Mouse (Mus musculus) myocyte (in vitro differentiated cells): Measurements from ENCODE around the gene Fkbp6. TPM values are rescaled to one million over a fixed set of nuclear protein-coding genes. Genes with fewer than 3 reads are reported as not detected.

ENCODE experiments used
- H3K27me3 ChIP-seq: one replicate; pipeline ENCODE4 v1.6.1; 2011; ENCODE audit not compliant: control insufficient read depth, insufficient read depth, insufficient read length
- H3K36me3 ChIP-seq: one replicate; pipeline ENCODE4 v1.6.1; 2011; ENCODE audit not compliant: control insufficient read depth, insufficient read depth
- H3K4me2 ChIP-seq: one replicate; pipeline ENCODE4 v1.6.1; 2011; ENCODE audit warnings: low read depth, control low read depth
- H3K4me3 ChIP-seq: one replicate; pipeline ENCODE4 v1.5.1; 2011; ENCODE audit warnings: mild to moderate bottlenecking, control low read depth, moderate library complexity
- H3K79me2 ChIP-seq: one replicate; pipeline ENCODE4 v1.6.1; 2011; ENCODE audit not compliant: control insufficient read depth, insufficient read depth
- H3ac ChIP-seq: one replicate; pipeline ENCODE4 v1.6.1; 2011; ENCODE audit not compliant: control insufficient read depth, insufficient read length
- CEBPB ChIP-seq: IDR thresholded peaks from 2 replicates; pipeline ENCODE4 v1.6.1; 2011; ENCODE audit warnings: mild to moderate bottlenecking, moderate library complexity; ENCODE audit not compliant: poor library complexity, insufficient read depth, severe bottlenecking
- E2F4 ChIP-seq: IDR thresholded peaks from one replicate; pipeline ENCODE4 v1.6.1; 2011; ENCODE audit warnings: mild to moderate bottlenecking, control low read depth, moderate library complexity; ENCODE audit not compliant: insufficient read depth
- MAX ChIP-seq: IDR thresholded peaks from one replicate; pipeline ENCODE4 v1.6.1; 2011; ENCODE audit warnings: low read depth, mild to moderate bottlenecking, control low read depth
- MYOD1 ChIP-seq, 3 experiments: IDR thresholded peaks; one replicate each; pipeline ENCODE4 v1.6.1; 2011; ENCODE audit warnings: control low read depth in 2 of 3, low read depth in 2 of 3, mild to moderate bottlenecking in 2 of 3, moderate library complexity in 1 of 3; ENCODE audit not compliant: insufficient read length in 2 of 3, control insufficient read depth in 1 of 3
- MYOG ChIP-seq, 3 experiments: IDR thresholded peaks; one replicate each; pipeline ENCODE4 v1.6.1; 2011; ENCODE audit warnings: control low read depth in 2 of 3, low read depth in 2 of 3, mild to moderate bottlenecking in 2 of 3; ENCODE audit not compliant: insufficient read length in 2 of 3, control insufficient read depth in 1 of 3, insufficient read depth in 1 of 3
- POLR2A ChIP-seq: IDR thresholded peaks from one replicate; pipeline ENCODE4 v1.6.1; 2011; ENCODE audit warnings: low read depth, mild to moderate bottlenecking, control low read depth, moderate library complexity; ENCODE audit not compliant: insufficient read length
- POLR2AphosphoS2 ChIP-seq: IDR thresholded peaks from one replicate; pipeline ENCODE4 v1.6.1; 2011; ENCODE audit warnings: low read depth, control low read depth; ENCODE audit not compliant: insufficient read length
- REST ChIP-seq: IDR thresholded peaks from one replicate; pipeline ENCODE4 v1.6.1; 2011; ENCODE audit warnings: mild to moderate bottlenecking, control low read depth, moderate library complexity; ENCODE audit not compliant: insufficient read depth, insufficient read length
- SRF ChIP-seq: IDR thresholded peaks from one replicate; pipeline ENCODE4 v1.6.1; 2011; ENCODE audit warnings: low read depth; ENCODE audit not compliant: control insufficient read depth, insufficient read length
- TCF12 ChIP-seq: IDR thresholded peaks from one replicate; pipeline ENCODE4 v1.6.1; 2011; ENCODE audit warnings: mild to moderate bottlenecking, control low read depth; ENCODE audit not compliant: poor library complexity, insufficient read depth, severe bottlenecking
- TCF3 ChIP-seq: IDR thresholded peaks from one replicate; pipeline ENCODE4 v1.6.1; 2011; ENCODE audit warnings: low read depth, control low read depth; ENCODE audit not compliant: insufficient read length
- USF1 ChIP-seq: IDR thresholded peaks from one replicate; pipeline ENCODE4 v1.6.1; 2011; ENCODE audit warnings: low read depth, mild to moderate bottlenecking, control low read depth, moderate library complexity
- polyA plus RNA-seq: library from polyadenylated mRNA; unstranded; fragments of >200 nt; fragmentation: generic; extraction: Trizol; gene quantifications from one replicate; pipeline ENCODE4 v1.2.1, GENCODE M21; 2012; ENCODE audit warnings: missing spikeins

Gene Fkbp6
- polyA plus RNA-seq, 1 experiment, result not detected

DNA sequence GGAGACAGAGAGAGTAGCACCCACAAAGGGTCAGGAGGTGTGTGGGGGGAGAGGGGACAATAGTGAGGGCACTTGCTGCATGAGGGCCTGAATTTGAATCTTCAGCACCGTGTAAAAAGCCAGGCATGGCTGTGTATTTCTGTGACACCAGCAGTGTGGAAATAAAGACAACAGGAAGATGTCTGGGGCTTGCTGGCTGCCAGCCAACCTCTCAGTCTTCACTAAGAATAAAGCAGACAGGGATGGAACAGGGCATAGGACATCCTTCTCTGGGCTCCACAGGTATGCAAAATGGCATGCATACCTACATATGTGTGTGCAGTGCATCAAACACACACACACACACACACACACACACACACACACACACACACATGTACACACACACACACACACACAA lies 6.2 kb upstream of the Fkbp6 start:
- no peak overlapping the region for H3K4me2 ChIP-seq
- H3K36me3 ChIP-seq, result no peaks in the 10 kb centered on the region
- no peak overlapping the region for H3ac ChIP-seq
- H3K4me3 ChIP-seq, result no peak overlapping the region
- TF ChIP-seq TCF3, result no peak
- H3K79me2 ChIP-seq, result no peaks in the 10 kb centered on the region
- peaks cover 45% of the 10 kb centered on the region for H3K27me3 ChIP-seq

DNA sequence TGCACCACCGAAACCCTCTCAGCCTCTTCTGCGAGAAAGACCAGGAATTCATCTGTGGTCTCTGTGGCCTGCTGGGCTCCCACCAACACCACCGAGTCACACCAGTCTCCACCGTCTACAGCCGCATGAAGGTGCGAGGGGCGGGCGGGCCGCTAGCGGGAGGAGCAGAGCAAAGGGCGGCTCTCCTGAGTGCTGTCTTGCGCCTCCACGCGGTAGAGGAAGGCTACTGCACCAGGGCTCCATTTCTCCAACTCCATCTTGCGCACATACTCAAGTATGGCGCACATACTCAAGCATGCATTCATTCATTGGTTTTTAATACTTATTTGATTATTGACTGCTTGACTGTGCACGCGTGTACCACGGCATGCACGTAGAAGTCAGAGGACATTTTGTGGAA lies 3.7 kb upstream of the Fkbp6 start:
- H3K27me3 ChIP-seq, result peaks cover 45% of the 10 kb centered on the region
- H3K4me2 ChIP-seq, result no peak overlapping the region
- TF ChIP-seq TCF12 (no peak), MYOG (IDR thresholded peaks at IDR 0.05; ENCODE audit: control insufficient read depth in 1 of 3, insufficient read depth in 1 of 3, insufficient read length in 2 of 3, low read depth in 2 of 3) (no peak), CEBPB (no peak), USF1 (no peak), SRF (no peak), E2F4 (no peak), POLR2A (no peak), MAX (no peak), MYOD1 (IDR thresholded peaks at IDR 0.05; ENCODE audit: control insufficient read depth in 1 of 3, insufficient read length in 2 of 3, low read depth in 2 of 3) (no peak), REST (no peak), TCF3 (no peak)
- H3K79me2 ChIP-seq, result no peaks in the 10 kb centered on the region
- H3K36me3 ChIP-seq, result no peaks in the 10 kb centered on the region
- no peak overlapping the region for H3K4me3 ChIP-seq
- H3ac ChIP-seq, result no peak overlapping the region

DNA sequence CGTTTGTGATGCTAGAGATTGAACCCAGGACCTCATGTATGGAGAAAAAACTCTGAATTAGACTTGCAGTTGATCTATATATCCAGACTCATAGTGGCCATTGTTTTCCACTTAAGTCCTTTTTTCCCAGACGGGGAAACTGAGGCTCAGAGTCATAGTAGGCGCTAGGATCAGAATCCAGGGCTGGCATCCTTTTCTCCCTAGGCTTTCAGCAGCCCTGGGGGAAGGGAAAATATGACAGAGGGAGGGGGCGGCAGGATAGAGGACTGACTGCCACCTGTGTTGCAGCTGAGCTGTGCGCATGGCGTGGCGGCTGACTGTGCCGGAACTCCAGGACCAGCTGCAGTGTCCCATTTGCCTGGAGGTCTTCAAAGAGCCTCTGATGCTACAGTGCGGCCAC lies 3.2 kb upstream of the Fkbp6 start, which contains the start of gene Trim50:
TSS of gene Trim50 (plus strand) at position 301 of the 400 bp plus-strand sequence.
- Histone ChIP-seq H3K4me3 (no peak within 1 kb of the TSS), H3K36me3 (no peaks in the 10 kb centered on the region), H3K79me2 (no peaks in the 10 kb centered on the region), H3K4me2 (no peak within 1 kb of the TSS), H3ac (no peak within 1 kb of the TSS), H3K27me3 (peaks cover 45% of the 10 kb centered on the region)
- no peak for TF ChIP-seq SRF
- TF ChIP-seq MYOG (IDR thresholded peaks at IDR 0.05; ENCODE audit: control insufficient read depth in 1 of 3, insufficient read depth in 1 of 3, insufficient read length in 2 of 3, low read depth in 2 of 3), result no peak

DNA sequence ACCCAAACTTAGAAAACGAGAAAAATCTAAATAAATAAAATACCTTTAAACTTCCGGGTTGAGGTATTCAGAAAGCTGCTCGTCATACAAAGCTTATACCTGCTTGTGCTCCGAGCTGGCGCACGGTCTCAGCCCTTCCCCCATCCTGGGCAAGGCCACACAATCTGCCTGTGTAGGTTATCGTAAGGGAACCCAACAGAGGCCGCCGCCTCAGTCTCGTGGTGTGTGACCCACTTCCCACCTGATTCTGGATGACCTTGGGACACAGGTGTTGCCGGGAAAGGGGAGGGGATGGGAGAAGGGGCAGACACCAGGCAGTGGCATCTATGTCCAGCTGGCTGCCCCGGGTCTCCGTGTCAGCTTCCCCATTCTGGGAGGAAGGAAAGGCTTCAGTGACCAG lies 1.8 kb upstream of the Fkbp6 start:
- no peak for TF ChIP-seq E2F4
- no peak for TF ChIP-seq POLR2A
- TF ChIP-seq CEBPB, result no peak
- no peak for TF ChIP-seq TCF12
- no peak for TF ChIP-seq USF1
- TF ChIP-seq REST, result no peak
- TF ChIP-seq POLR2AphosphoS2, result no peak
- TF ChIP-seq MYOD1 (IDR thresholded peaks at IDR 0.05; ENCODE audit: control insufficient read depth in 1 of 3, insufficient read length in 2 of 3, low read depth in 2 of 3), result no peak
- TF ChIP-seq TCF3, result no peak
- TF ChIP-seq SRF, result no peak
- TF ChIP-seq MYOG (IDR thresholded peaks at IDR 0.05; ENCODE audit: control insufficient read depth in 1 of 3, insufficient read depth in 1 of 3, insufficient read length in 2 of 3, low read depth in 2 of 3), result no peak
- TF ChIP-seq MAX, result no peak
- peaks cover 58% of the 10 kb centered on the region for H3K27me3 ChIP-seq
- no peak overlapping the region for H3ac ChIP-seq
- no peaks in the 10 kb centered on the region for H3K36me3 ChIP-seq
- no peak overlapping the region for H3K4me3 ChIP-seq
- no peak overlapping the region for H3K4me2 ChIP-seq
- H3K79me2 ChIP-seq, result no peaks in the 10 kb centered on the region

DNA sequence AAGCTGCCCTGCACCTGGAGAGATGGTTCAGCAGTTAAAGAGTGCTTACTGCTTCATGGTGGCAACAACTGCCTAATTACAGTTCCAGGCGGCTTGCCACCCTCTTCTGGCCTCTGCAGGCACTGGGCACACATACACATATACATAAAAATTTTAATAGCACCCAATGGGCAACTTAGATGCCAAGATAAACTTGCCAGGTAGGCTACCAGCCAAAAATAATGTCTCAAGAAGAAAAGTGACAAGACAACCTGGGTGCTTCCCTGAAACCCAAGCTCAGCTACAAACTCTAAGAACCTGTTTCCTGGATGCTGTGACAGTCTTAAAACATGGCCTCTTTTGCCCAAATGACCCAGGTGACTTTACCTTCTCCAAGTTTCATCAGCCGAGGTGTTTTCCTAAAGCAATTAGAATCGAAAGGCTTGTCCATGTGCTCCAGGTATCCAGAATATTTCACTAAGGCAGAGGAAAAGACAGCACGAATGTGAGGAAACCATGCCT lies 2.3 kb downstream of the Fkbp6 start:
- Histone ChIP-seq H3K4me3 (no peak overlapping the region), H3K27me3 (peaks cover 72% of the 10 kb centered on the region), H3K4me2 (no peak overlapping the region), H3K79me2 (no peaks in the 10 kb centered on the region), H3ac (no peak overlapping the region), H3K36me3 (no peaks in the 10 kb centered on the region)
- no peak for TF ChIP-seq USF1
- TF ChIP-seq TCF12, result no peak
- TF ChIP-seq MYOD1 (IDR thresholded peaks at IDR 0.05; ENCODE audit: control insufficient read depth in 1 of 3, insufficient read length in 2 of 3, low read depth in 2 of 3), result no peak
- TF ChIP-seq MYOG (IDR thresholded peaks at IDR 0.05; ENCODE audit: control insufficient read depth in 1 of 3, insufficient read depth in 1 of 3, insufficient read length in 2 of 3, low read depth in 2 of 3), result no peak
- no peak for TF ChIP-seq CEBPB
- TF ChIP-seq MAX, result no peak
- no peak for TF ChIP-seq TCF3
